Mouse (Mus musculus) heart, embryonic 11.5 days (tissue): ENCODE data around the gene Dnah3. TPM values are rescaled to one million over a fixed set of nuclear protein-coding genes. Genes with fewer than 3 reads are reported as not detected.

Experiments
- ATAC-seq: fragments of 200-750 bp; cut with Nextera tagmentation; replicated peaks from 2 replicates; pipeline ENCODE4 v1.8.0; 2017; ENCODE audit warnings: moderate library complexity; ENCODE audit not compliant: insufficient number of reproducible peaks, low FRiP score, low TSS enrichment
- H3K27ac ChIP-seq: fragments of 300-500 bp; sonication (generic); 2 replicates; pipeline ENCODE4 v1.5.1; 2014; ENCODE audit warnings: mild to moderate bottlenecking, low read depth, low read length
- H3K27me3 ChIP-seq: fragments of 300-500 bp; sonication (generic); 2 replicates; pipeline ENCODE4 v1.6.1; 2014; ENCODE audit warnings: mild to moderate bottlenecking, low read length, mixed read lengths; ENCODE audit not compliant: control insufficient read depth, insufficient read depth
- H3K36me3 ChIP-seq: fragments of 300-500 bp; sonication (generic); 2 replicates; pipeline ENCODE4 v1.6.1; 2014; ENCODE audit warnings: mild to moderate bottlenecking, low read length, moderate library complexity, mixed read lengths; ENCODE audit not compliant: control insufficient read depth, insufficient read depth
- H3K4me1 ChIP-seq: fragments of 300-500 bp; sonication (generic); 2 replicates; pipeline ENCODE4 v1.6.1; 2014; ENCODE audit warnings: low read length; ENCODE audit not compliant: control insufficient read depth, insufficient read depth
- H3K4me2 ChIP-seq: fragments of 300-500 bp; sonication (generic); 2 replicates; pipeline ENCODE4 v1.6.1; 2014; ENCODE audit warnings: mild to moderate bottlenecking, moderate library complexity
- H3K4me3 ChIP-seq: fragments of 300-500 bp; sonication (generic); 2 replicates; pipeline ENCODE4 v1.5.1; 2014; ENCODE audit warnings: low read depth, low read length
- H3K9ac ChIP-seq: fragments of 300-500 bp; sonication (generic); 2 replicates; pipeline ENCODE4 v1.6.1; 2014; ENCODE audit warnings: mild to moderate bottlenecking, low read depth, low read length, moderate library complexity
- H3K9me3 ChIP-seq: fragments of 300-500 bp; sonication (generic); replicated peaks from 2 replicates; pipeline ENCODE4 v1.6.1; 2016; ENCODE audit warnings: low read length; ENCODE audit not compliant: control insufficient read depth
- WGBS: fragments of 180-500 bp; shearing (Covaris S2); extraction: QIAGEN DNeasy Blood & Tissue Kit; methylation state at CpG from one replicate; pipeline ENCODE4 v1.1.7; 2014; ENCODE audit not compliant: insufficient replicate concordance; 5-methylcytosine and 5-hydroxymethylcytosine counted together
- polyA plus RNA-seq: library from polyadenylated mRNA; unstranded; fragments of >200 nt; fragmentation: Nextera tagmentation; extraction: Ambion mirVana; gene quantifications from 2 replicates; pipeline ENCODE4 v1.2.1, GENCODE M21; 2014

The Dnah3 gene
- polyA plus RNA-seq, 1 experiment from 2014 or later = not detected

- no peak for ATAC-seq
- 64% methylated on average over 5 of the region's 5 CpGs for WGBS
These were observed 14.6 kb upstream of the Dnah3 start for GRCm38 (mm10) chr7:120109676-120110075.

GRCm38 (mm10) chr7:120106356-120106755 lies 11.3 kb upstream of the Dnah3 start:
- H3K9me3 ChIP-seq = no peaks in the 10 kb centered on the region
- 50% methylated on average over 2 of the region's 2 CpGs for WGBS
- H3K4me1 ChIP-seq = peaks cover 9% of the 10 kb centered on the region
- H3K27ac ChIP-seq = no peak overlapping the region
- H3K36me3 ChIP-seq = no peaks in the 10 kb centered on the region; the same call in 1 of the 2 replicates
- H3K4me2 ChIP-seq = no peak overlapping the region
- no peaks in the 10 kb centered on the region for H3K27me3 ChIP-seq
- H3K4me3 ChIP-seq = no peak overlapping the region
- ATAC-seq = no peak
- no peak overlapping the region for H3K9ac ChIP-seq

More at GRCm38 (mm10) chr7:120109676-120110075, 14.6 kb upstream of the Dnah3 start:
- Histone ChIP-seq H3K27ac (no peak overlapping the region), H3K4me3 (no peak overlapping the region), H3K27me3 (no peaks in the 10 kb centered on the region), H3K4me1 (peaks cover 4% of the 10 kb centered on the region; the same call in 1 of the 2 replicates), H3K4me2 (no peak overlapping the region), H3K36me3 (no peaks in the 10 kb centered on the region; the same call in 1 of the 2 replicates), H3K9me3 (no peaks in the 10 kb centered on the region), H3K9ac (no peak overlapping the region)

- Histone ChIP-seq H3K9me3 (no peaks in the 10 kb centered on the region), H3K4me1 (peaks cover 9% of the 10 kb centered on the region), H3K4me2 (no peak overlapping the region), H3K4me3 (no peak overlapping the region), H3K27ac (no peak overlapping the region), H3K27me3 (no peaks in the 10 kb centered on the region), H3K9ac (no peak overlapping the region), H3K36me3 (no peaks in the 10 kb centered on the region; the same call in 1 of the 2 replicates)
- 63% methylated on average over 3 of the region's 3 CpGs for WGBS
- ATAC-seq = no peak
These were observed 9.9 kb upstream of the Dnah3 start for GRCm38 (mm10) chr7:120104975-120105374.

GRCm38 (mm10) chr7:120103019-120103567 lies 8.0 kb upstream of the Dnah3 start:
- WGBS = 2% methylated on average over 25 of the region's 25 CpGs

GRCm38 (mm10) chr7:120102164-120102972 lies 7.3 kb upstream of the Dnah3 start, which contains the start of gene Tmem159:
Gene Tmem159 (plus strand): TSS chr7:120102353.
- ATAC-seq = peak; percentile 95
- no peaks in the 10 kb centered on the region for H3K36me3 ChIP-seq
- H3K9me3 ChIP-seq = no peaks in the 10 kb centered on the region
- peak within 1 kb of the TSS; percentile 73 for H3K4me3 ChIP-seq
- 1% methylated on average over 36 of the region's 42 CpGs for whole genome bisulfite sequencing
- peaks cover 9% of the 10 kb centered on the region for H3K4me1 ChIP-seq
- no peaks in the 10 kb centered on the region for H3K27me3 ChIP-seq
- peak within 1 kb of the TSS; percentile 75 for H3K9ac ChIP-seq
- H3K27ac ChIP-seq = no peak within 1 kb of the TSS
- peak within 1 kb of the TSS; percentile 97 for H3K4me2 ChIP-seq

More at GRCm38 (mm10) chr7:120103019-120103567, 8.0 kb upstream of the Dnah3 start:
- Histone ChIP-seq H3K36me3 (no peaks in the 10 kb centered on the region; the same call in 1 of the 2 replicates), H3K9me3 (no peaks in the 10 kb centered on the region), H3K9ac (peak overlapping the region; percentile 75), H3K4me2 (peak overlapping the region; percentile 97), H3K27me3 (no peaks in the 10 kb centered on the region), H3K27ac (no peak overlapping the region), H3K4me3 (peak overlapping the region; percentile 73), H3K4me1 (peaks cover 9% of the 10 kb centered on the region)
- ATAC-seq = no peak

- no peak overlapping the region for H3K27ac ChIP-seq
- 25% methylated on average over 9 of the region's 9 CpGs for WGBS
- no peak for ATAC-seq
- no peaks in the 10 kb centered on the region for H3K27me3 ChIP-seq
- no peak overlapping the region for H3K9ac ChIP-seq
- no peaks in the 10 kb centered on the region for H3K36me3 ChIP-seq
- peaks cover 4% of the 10 kb centered on the region for H3K4me1 ChIP-seq
- no peaks in the 10 kb centered on the region for H3K9me3 ChIP-seq
- no peak overlapping the region for H3K4me2 ChIP-seq
- H3K4me3 ChIP-seq = no peak overlapping the region
These were observed 3.3 kb upstream of the Dnah3 start for GRCm38 (mm10) chr7:120098403-120098802.

GRCm38 (mm10) chr7:120097845-120098244 lies 2.8 kb upstream of the Dnah3 start:
- Histone ChIP-seq H3K4me1 (no peaks in the 10 kb centered on the region; the same call in 1 of the 2 replicates), H3K4me2 (peak overlapping the region; percentile 19; the same call in 1 of the 2 replicates), H3K27me3 (no peaks in the 10 kb centered on the region), H3K27ac (no peak overlapping the region), H3K4me3 (no peak overlapping the region), H3K9me3 (no peaks in the 10 kb centered on the region), H3K9ac (no peak overlapping the region), H3K36me3 (no peaks in the 10 kb centered on the region)
- ATAC-seq = peak; percentile 15; the same call in 1 of the 2 replicates
- WGBS = 5% methylated on average over 7 of the region's 7 CpGs

- Histone ChIP-seq H3K27ac (no peak overlapping the region), H3K4me1 (no peaks in the 10 kb centered on the region)
These were observed 864 bp downstream of the Dnah3 start for GRCm38 (mm10) chr7:120094216-120094615.

More at GRCm38 (mm10) chr7:120094216-120094615, 864 bp downstream of the Dnah3 start:
- ATAC-seq = no peak
- H3K9ac ChIP-seq = no peak overlapping the region
- H3K27me3 ChIP-seq = no peaks in the 10 kb centered on the region
- 54% methylated on average over 3 of the region's 3 CpGs for WGBS
- no peak overlapping the region for H3K4me3 ChIP-seq
- H3K9me3 ChIP-seq = no peaks in the 10 kb centered on the region
- no peak overlapping the region for H3K4me2 ChIP-seq
- H3K36me3 ChIP-seq = no peaks in the 10 kb centered on the region
